Mouse (Mus musculus) embryo, embryonic 9.5 days (tissue): ENCODE measurements around the gene Il12a.
A peak's percentile ranks its signal among the peaks of the same experiment; 100 is the strongest.

ENCODE experiments used
- DNase-seq: peaks from one replicate; pipeline ENCODE4 v3.0.0-alpha.2; 2017; ENCODE audit errors: extremely low spot score

Gene Il12a

GRCm38 (mm10) chr3:68690344-68690743, at the start of gene Il12a:
TSS of gene Il12a (plus strand) at chr3:68690644.
- no peak for DNase-seq

DNA sequence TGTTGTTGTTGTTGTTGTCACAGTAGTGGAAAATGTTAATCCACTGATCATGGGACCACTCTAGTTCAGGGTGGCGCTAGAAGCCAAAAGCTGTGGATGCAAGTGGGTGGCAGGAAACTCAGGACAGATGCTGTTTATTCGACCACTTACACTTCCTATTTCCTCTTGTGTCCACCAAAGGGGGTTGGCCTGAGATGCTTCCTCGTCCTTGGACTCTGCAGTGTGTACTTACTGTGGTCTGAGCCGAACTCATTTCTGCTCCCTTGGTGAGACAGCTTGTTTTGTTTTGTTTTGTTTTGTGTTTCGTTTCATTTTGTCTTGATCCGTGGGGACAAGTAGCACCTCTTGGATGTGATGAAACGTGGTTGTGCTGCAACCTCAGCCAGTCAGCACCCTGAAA, 47.5 kb upstream of the Il12a start:
- DNase-seq, result no peak

DNA sequence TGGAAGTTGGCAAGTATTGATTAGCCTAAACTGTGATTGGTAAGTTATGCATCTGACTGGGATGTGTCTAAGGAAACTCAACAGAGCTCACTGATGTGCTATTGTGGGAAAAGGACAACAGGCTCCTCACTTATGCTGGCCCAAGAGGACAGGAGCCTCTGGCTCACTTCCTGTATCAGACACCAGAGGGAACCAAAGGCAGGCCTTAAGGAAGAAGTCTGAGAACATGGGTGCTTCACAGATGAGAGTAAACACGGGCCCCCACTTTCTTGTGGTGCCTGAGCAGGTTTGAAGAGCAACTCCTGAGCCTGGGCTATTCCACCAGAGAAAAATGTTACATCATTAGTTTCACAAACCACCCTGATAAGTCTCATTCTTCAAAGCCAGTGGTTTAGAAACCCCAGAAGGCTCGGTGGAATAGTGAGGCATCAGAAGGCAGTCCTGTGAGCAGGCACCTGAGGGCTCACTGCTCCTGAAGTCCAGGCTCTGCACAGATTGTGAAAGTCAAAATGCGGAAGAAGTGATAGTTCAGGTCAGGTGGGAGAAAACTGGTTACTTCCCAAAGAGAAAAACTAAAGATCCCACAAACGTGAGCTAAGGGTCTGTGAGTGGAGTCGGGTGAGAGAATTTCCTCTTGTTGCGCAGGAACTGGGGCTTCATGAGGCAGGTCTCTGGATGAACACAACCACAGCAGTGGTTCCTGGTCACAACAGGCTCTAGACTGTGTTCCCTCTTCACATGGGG, 43.9 kb upstream of the Il12a start:
- no peak for DNase-seq

- no peak for DNase-seq
Measured at GRCm38 (mm10) chr3:68647282-68647681, 43.2 kb upstream of the Il12a start.

DNA sequence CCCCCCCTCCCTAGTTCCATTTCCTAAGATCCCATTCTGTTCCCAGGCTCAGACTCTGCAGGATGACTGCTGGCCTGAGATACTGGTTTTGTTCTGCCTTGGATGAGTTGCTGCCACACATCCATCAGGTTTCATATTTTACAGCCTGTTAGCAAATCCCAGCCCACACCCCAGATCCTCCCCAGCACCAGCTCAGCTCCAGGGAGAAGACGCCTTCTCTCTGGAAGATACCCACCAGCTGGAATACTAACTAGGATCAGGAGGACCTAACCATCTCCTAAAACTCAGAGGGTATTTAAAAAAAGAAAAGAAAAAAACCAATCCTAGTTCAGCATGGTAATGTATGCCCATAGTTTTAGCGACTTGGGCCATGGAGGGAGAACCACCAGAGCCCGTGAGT, 40.2 kb upstream of the Il12a start:
- no peak for DNase-seq

GRCm38 (mm10) chr3:68656607-68657352, 33.7 kb upstream of the Il12a start:
- no peak for DNase-seq

GRCm38 (mm10) chr3:68657589-68658245, 32.7 kb upstream of the Il12a start:
- DNase-seq, result no peak

GRCm38 (mm10) chr3:68659996-68660395, 30.4 kb upstream of the Il12a start:
- no peak for DNase-seq

GRCm38 (mm10) chr3:68660538-68660937, 29.9 kb upstream of the Il12a start:
- DNase-seq, result no peak

DNA sequence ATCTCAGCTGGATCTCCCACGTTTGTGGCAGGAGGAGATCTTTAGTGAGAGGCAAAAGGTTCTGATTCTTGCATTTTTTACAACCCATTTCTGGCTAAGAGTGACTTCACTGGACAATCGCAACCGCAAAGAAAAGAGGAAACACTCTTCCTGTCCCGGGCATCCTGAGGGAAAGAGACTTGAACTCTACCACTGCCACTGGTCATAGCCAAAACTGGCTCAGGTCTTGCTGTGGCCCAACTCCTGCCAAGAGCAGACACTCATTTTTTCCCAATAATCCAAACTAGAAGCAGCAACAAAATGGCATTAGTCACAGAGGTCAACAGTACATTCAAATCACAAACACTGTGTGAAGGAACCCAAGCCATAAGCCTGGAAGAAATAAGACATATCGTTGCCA, 28.1 kb upstream of the Il12a start:
- DNase-seq, result no peak

DNA sequence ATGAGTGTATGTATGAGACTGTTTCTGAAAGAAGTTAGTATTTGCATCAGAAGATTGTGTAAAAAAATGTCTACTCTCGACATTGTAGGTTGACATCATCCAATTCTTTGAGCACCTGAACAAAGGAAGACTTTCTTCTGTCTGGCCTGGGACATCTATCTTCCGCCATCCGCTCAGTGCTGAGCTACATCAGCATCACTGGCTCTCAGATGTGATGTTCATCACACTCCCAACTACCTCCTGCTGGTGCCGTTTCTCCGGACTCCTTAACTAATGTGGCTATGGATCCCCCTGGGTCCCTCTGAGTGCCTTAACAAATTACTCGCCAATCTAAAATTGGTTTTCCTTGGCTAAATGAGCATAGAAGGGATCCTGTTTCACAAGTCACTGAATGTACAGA, 26.1 kb upstream of the Il12a start:
- DNase-seq, result no peak

DNA sequence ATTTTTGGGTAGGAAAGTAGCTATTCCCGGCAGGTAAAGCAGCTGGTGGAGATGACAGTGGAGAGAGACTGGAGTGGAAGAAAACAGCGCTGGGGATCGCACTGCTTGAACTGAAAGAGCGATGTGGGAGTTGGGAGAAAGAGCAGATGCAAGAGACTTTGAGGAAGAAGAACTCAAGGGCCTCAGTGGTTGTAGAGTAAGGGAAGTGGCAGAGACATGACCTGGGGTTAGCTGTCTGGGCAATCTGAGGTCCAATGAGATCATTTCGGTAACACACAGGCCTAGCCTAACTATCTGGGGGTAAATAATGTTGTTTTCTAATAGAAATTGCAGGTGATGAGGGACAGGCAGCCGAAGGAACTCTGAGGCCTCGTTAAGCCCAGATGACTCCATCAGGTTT, 24.1 kb upstream of the Il12a start:
- no peak for DNase-seq

GRCm38 (mm10) chr3:68667852-68668251, 22.6 kb upstream of the Il12a start:
- no peak for DNase-seq

GRCm38 (mm10) chr3:68669418-68669974, 20.9 kb upstream of the Il12a start:
- DNase-seq, result no peak

GRCm38 (mm10) chr3:68674721-68675120, 15.7 kb upstream of the Il12a start:
- no peak for DNase-seq

DNA sequence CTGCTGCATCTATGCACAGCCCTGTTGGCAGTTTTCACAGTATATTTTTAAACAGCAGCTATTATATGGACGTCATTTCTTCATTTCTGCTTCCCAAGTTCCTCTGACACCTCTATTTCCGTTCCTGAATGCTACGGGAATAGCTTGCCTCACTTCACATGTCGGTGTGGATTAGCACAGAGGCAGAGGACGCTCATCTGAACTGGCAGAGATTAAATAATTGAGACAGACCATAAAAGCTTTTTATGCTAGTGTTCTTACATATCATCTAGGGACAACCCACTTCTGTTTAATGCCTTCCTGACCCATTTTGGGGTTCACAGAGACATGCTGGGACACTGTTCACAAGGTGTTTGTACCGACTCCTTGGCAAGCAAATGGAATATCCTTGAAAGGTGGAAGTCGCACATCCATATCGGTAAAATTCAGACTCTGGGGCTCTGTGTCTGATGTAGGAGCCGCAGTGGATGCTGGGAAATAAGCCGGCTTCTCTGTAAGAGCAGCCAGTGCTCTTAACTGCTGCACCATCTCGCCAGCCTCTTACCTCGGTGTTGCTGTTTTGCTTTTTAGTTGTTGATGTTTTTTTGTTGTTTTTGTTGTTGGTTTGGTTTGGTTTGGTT, 15.1 kb upstream of the Il12a start:
- no peak for DNase-seq

DNA sequence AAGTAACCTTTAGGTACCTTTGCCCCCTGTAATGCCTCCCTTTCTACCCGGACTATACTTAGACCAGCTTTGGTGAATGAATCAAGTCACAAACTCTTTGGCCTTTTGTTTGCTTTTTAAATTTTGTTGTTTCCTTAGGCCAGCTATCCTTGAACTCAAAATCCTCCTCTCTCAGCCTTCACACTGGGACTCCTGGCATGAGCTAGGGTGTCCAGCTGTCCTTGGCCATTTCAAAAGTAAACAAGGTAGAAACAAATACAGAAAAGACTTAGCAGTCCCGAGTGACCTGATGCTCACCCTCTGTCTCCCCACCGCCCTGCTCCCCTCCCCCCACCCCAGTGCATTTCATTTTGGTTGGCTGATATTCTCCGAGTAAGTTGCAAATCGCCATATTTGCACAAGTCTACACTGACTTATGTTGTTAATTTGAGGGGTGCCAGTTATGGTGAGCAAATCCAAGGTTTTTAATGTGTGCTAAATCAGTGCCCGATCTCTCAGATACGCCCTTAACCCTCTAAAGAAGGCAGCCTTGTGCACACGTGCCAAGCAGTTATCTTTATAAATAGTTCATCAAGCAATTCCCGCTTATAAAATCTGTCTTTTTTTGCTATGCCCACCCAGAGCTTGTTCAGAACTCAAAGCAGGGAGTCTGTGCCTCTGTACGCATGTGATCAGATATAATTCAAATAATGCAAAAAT, 14.3 kb upstream of the Il12a start:
- DNase-seq, result no peak

DNA sequence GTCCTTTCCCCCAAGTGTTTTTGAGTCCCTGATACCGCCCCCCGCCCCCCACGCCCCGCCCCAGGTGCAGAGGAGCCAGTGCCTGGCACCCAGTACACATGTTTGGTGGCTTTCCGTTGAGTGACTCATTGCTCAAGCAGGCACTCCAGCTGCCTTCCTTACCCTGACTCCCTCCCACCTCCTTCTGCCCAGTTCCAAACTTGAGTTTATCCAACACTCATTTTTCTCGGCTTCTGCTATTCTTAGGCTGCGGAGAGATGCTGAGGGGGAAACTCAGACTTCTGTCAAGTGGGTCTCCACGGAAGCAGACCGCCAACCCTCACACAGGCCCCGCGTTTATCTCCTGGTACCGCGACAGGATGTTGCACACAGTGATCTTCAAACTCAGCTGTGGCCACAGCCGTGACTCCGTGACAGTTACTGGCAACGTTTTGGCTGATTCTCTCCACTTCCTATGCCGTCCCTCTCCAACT, 13.6 kb upstream of the Il12a start:
- DNase-seq, result peak; percentile 12

DNA sequence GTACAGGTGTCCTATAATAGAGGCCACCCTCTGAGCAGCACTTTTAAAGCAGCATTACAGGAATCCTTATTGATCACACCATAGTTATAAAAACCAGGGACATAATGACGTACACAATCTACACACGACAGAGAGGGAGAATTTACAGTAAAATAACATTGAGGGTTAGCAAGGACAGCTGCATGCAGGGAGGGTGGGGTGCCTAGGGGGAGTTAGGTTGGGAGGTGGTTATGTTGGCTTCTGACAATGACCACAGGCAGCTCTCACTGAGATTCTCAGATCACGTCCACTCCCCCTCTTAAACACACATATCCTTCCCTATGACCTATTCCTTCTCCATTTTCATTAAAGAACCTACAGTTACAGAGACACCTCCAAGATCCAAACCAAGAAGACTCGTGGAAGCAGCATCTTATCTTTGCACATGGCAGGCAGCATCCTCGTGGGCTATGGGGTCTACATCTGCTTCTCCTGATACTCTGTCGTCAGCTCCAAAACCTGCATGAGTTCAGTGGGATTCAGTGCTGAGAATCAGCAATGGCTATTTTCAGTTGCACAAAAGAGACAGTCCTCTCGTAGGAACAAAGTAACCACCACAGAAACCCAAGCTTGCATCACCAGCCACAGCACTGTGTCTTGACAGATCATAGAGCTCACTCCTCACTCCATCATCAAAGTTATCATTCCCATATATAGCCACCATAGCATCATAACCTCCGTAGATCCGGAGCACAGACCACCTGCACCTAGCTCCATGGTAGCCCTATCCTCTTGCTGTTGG, 11.4 kb upstream of the Il12a start:
- no peak for DNase-seq

GRCm38 (mm10) chr3:68683579-68683978, 6.9 kb upstream of the Il12a start:
- no peak for DNase-seq

DNA sequence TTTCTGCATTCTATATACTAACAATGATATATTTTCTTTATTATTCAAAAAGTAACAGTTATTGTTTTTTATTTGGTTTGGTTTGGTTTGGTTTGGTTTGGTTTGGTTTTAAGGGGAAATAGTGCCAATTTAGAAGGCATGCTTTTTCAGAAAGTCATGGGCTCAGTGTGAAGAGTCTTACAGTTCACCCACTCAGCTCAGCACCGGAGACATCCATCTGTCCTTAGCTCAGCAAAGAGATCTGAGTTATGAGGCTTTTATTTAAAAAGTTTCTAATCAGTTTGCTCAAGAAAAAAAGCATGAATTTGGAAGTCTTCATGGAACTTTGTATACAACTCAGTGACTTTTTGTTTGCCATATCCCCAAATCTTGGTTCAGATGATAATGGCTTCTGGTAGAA, 6.2 kb upstream of the Il12a start:
- no peak for DNase-seq
